Mouse (Mus musculus) cerebellum, adult 9-11 months (tissue): Measurements from ENCODE around the gene Mki67.

Experiments
- DNase-seq: peaks from one replicate; pipeline ENCODE4 v3.0.0; 2022

Mki67 gene

DNA sequence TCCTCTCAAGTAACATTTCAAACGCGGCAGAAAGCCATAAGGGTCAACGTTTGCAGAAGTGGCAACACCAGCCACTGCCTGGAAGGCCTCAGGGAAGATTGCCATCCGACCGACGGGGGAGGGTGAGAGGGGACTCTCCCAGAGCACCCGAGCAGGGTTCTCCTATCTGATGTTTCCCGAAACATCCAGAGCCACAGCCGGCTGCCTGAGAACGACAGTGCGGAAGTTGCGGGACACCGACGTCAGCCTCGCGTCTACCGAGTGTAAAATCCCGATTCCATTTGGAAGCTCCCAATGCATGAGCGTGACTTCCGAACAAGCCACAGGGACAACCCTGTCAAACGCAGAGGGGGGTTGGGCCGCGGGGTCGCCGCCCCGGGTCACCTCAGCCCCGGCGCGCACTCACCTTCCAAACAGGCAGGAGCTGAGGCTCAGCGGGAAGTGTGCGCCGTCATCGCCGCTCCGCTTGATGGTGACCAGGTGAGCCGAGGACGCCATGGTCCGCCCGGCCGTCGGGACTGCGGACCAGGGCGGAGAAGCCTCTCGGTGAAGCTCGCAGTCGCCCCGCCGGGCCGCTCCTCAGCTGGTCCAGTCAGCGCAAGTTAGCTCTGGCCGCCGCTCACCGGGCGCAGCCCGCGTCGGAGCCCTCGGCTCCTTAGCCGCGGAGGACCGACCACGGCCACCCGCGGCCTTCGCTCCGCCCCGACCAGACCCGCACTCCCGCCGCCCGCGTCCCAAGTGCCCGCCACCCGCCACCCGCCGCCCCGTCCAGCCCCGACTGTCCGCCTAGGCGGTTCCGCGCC is at the start of gene Mki67:
Gene Mki67 (minus strand): TSS at position 720 of the 803 bp plus-strand sequence.
- no peak for DNase-seq

DNA sequence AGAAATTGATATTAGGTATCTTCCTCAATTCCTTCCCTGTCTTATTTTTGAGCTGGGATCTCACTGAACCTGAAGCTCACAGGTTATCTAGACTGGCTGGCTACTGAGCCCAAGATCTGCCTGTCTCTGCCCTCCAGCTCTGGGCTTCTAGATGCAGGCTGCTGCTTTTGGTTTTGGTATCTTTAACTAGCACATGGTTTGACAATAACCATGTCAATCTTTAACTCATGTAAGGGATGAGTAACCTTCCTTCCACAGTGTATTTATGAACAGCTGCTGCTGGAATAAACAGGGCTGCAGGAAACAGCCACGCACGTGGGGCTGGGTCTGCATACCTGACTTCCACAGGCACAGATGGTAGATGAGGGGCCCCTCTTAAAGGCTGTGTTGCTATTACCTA is 47.1 kb upstream of the Mki67 start:
- no peak for DNase-seq

DNA sequence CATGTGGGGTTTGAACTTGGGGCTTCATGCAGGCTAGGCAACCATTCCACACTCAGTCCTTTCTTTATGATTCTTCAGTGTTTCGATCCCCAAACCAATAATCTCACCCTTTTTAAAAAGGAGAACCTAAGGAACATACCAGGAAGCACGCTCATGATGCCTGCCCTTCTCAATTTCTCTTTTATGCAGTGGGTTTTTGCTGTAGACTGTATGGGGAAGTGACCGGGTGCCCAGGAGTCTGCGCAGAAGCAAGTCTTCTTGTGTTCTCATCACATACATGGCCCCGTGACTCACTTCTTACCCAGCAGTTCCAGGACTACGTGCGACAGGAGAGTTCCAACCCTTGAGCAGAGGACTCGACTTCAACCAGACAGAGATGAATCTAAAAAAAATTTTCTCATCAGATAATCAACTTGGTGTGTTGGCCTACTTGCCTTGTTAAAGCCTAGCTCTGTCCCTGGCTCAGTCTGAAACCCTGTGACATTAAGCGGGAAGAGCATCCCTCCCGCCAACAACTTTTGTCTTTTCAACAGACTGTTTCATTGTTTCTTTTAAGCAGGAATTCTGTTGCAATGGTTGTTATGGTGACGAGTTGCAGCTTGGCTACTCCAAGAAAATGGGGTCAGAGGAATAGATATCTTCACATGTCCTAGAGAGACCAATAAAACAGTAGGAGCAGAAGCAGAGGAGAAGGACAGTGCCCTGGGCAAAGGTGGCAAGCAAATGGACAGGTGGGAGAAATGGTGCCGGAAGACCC is 42.8 kb upstream of the Mki67 start:
- no peak for DNase-seq

DNA sequence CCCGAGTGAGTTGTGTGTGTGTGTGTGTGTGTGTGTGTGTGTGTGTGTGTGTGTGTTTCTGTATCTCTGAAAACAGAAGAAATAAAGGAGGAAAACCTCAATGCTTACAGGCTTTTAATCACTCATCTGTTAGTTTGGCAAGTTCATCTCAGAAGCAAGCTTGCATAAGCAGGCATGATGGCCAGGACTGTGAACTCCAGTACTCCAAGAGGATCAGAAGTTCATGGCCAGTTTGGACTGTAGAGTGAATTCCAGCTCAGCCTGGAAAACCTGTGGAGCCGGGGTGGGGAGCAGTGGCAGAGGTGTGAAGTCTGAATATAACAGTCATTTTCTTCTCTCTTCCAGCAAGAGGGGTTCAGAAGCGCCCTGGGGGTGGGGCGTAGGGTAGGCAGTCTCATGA is 42.0 kb upstream of the Mki67 start:
- no peak for DNase-seq

DNA sequence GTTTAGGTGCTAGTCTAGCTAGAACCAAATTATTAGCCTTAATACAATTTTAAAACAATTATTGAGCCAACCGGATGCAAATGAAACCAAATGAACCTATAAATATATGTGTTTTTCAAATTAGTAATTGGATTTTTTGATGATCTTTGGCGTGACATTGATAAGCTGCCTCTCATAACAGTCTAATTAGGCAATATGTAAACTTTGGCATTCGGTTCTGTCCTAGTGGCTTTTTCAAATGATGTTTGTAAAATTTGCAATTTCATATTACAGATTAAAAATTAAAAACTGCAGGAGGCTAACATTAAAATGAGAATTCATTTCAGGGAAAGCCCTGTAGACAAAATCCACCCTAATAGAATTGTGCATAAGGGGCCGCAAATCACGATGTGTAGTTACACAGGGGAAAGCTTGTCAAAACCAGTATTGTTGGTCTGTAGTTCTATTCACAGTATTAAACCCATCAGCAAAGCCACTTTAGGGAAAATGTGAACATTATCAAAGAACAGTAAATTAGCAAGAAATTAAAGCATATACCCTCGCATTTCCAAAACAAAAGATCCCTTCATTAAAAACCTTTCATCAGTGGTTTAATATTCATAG is 40.9 kb upstream of the Mki67 start:
- DNase-seq = no peak

DNA sequence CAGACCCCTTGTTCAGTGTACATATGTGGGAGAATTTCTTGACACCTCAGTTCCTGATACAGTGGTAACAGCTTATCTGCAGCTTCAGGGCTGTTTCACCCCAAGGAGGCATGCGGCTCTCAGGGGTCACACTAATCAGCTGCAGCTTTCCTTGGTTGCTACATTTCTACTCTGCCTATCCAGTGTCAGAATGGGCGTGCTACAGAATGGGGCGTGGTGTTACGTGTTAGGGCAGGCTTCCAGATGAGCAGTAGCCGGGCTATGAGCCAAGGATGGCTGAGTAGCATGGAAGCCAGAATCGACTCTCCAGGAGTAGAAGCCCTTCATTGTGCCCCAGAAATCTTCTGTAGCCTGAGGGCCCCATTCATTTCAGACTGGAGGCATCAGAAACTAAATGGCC is 32.8 kb upstream of the Mki67 start:
- no peak for DNase-seq

DNA sequence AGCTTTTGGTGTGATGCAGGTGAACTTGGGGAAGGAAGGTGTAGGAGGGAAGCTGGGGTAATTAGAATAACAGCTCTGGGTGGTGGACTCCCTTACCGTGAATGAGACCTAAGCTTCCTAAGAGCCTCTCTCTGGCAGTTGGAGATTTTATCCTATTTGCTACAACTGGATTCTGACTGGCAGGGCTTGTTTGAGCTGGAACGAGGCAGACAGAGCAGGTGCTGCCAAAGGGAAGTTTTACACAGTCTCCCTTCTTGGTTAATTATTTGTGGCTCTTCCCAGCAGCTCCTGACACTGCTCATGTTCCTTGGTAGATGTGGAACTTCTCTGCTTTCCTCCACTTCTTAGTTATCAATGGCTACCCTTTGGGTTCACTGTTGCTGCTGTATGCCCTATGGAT is 30.9 kb upstream of the Mki67 start:
- no peak for DNase-seq

DNA sequence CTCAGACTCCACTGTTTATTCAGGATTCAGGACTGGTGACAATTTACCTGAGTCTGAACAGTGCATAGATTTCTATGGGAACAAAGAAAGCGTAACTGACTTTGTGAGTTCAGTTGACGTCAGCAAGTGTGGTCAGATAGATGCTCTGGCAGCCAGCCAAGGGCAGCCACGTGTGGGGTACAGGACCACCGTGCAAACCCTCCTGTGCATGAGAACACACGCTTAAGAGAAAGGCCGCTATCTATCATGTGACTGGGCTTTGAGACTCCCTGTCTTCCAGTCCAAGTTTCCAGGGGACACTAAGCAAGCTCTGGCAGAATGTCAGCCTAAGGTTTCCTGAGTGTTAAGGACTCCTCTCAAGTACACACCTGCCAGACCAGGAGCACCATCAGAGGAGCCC is 30.4 kb upstream of the Mki67 start:
- DNase-seq = no peak

DNA sequence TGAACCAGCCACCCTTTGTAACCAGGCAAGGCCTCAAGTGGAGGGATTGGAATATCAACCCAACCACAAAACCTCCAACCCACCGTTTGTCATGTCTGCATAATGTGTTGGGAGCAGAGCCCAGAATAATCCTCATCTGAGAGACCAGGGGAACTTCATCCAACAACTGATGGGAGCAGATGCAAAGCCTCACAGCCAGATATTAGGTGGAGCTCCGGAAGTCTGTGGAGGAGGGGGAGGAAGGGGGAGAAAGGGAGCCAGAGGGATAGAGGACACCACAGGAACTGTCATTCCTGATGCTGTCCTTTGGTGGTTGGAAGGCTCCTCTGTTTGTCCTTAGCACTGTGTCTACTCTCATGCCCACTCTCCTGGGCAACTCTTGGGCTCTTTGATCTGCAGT is 28.9 kb upstream of the Mki67 start:
- no peak for DNase-seq

DNA sequence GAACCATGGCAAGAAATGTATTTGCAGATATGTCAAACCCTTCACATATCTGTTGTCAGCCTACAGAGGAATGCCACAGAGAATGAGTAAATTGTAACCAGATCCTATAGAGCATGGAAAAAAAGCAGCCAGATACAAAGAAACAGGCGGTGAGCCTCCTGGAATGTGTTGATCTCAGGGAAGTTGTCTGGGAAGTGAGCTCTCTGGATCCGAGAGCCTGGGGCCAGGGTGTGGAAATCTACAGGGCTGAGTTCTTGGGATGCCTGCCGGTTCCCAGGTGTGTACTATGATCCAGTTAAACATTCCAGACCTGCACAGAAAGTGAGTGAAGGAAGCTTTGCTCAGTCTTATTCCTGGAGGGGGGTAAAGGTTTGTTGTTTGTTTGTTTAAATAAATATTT is 24.3 kb upstream of the Mki67 start:
- no peak for DNase-seq

DNA sequence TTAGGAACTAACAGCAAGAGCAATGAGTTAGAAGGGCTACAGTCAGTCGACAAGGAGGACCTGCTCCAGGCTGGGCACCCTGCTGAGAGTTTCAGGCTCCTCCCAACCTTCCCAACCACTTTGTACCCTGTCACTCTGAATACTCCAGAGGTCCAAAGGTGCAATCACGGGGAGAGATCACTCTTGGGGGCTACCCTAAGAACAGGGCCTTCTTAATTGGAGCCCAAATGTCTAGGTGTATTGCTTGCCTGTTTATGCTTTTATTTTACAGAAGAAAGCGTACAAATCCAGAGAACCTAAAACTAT is 20.4 kb upstream of the Mki67 start:
- DNase-seq = no peak

DNA sequence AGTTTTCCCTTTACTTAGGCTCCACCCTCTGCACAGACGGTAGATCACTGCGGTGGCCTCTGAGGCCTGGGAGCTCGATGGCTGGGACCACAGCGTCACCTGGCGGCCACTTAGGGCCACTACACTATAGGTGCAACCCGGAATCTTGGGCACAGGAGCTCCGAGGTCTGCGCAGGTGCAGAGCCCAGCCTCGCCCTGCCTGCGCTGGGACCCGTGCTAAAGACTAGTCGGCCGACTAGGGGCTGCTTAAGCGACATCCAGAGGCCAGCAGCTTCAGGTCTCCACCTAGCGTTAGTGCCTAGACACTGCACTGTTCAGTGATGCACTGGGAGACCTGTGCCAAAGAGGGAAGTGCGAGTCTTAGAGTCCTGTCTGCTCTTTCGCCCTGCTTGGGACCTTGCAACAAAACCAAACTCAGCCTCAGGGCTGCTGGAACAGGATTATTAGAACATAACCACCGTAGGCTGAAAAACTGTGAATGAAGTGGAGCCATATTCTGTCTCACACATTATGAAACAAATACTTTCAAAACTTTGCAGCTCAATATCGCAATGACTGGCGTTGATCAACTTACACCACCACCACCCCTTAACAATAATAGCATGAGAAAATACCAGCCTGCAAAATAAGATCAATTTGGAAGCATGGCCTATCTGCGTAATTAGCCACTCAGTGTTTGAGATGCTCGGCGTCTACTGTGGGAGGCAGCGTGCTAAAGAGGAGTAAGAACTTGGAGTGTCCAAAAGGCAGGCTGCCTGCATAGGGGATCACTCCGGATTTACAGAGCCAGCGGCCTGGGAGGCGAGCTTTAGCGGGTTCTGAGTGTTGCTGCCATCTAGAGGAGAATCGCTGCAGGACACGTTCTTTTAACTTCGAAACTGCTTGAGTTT is 19.8 kb upstream of the Mki67 start:
- peak; percentile 78 for DNase-seq

DNA sequence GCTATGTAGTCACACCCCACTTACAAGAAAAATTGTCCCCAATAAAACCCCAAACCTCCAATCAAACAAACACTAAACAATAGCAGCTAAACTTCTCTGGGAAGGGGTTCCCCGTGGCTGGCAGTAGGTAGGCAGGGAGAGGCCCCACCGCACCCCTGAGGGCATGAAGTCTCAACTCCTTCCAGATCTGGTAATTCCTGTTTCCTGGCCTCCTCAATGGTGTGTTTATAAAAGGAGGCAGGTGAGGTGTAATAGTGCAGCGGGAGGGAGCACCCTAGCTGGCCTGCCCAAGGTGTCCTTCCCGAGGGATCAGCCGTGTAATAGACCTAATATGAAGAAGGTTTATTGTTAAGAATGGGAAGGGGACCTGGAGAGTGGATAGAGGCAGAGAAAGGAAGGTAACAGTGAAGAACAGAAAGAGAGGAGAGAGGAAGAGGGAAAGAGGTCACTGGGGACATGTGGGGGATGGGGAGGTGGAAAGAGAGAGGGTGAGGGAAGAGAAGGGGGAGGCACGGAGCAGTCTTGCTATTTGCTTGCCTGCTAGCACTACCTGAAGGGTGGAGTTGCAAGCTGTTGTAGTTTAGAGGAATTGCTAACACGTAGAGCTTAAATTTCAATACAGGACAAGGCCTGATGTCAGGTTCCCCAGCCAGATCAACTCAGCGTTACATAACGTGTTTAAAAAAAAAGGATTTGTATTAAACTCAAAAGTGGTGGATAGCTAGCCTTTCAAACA is 18.9 kb upstream of the Mki67 start:
- no peak for DNase-seq

DNA sequence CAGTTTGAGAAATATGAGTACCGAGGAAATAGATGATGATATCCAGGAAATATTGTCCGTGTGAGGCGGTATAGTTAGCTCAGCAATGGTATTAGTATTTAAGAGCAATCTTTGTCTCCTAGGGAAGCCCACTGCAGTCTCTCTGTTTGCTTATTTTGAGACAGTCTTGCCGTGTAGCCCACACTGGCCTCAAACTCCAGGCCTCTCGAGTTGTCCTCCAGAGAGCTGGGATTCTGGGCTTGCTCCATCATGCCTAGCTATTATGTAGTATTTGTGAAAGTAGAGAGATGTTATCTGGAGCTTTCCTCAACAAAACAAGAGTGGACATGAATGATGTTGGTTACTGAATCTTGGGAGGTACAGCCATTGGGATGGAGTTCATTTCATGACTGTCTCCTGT is 18.2 kb upstream of the Mki67 start:
- DNase-seq = no peak

DNA sequence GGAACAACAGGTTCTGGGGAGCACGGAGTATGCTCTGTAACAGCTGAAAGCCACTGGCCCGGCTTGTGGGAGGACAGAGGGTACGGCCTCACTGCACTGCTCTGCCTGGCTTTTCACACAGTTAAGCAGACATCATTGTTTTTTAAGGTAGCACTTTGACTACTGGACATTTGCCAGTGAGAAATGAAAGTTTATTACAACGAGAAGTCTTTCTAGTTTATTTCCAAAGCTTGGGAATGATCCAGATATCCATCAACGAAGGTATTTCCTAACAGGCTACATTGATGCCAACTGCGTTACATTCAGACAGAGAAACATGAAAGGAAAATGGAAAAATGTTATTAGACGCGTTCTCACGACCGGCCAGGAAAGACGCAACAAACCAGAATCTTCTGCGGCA is 11.9 kb upstream of the Mki67 start:
- no peak for DNase-seq

DNA sequence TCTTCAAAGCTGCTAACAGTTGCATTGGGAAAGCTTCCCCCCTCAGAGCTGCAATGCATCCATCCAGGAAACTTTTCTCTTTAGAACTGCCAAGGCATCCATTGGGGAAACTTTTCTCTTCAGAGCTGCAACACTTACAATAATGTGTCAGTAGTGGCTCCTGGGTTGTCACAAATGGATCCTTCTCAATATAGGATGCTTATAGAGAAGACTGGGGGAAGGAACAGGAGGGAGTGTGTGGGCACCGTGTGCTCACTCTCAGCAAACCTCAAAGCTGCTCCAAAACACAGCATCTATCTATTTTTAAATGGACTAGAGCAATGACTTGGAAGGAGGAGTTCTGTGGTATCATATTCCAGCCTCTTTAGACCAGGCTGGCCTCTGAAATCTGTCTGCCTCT is 10.5 kb upstream of the Mki67 start:
- DNase-seq = no peak

DNA sequence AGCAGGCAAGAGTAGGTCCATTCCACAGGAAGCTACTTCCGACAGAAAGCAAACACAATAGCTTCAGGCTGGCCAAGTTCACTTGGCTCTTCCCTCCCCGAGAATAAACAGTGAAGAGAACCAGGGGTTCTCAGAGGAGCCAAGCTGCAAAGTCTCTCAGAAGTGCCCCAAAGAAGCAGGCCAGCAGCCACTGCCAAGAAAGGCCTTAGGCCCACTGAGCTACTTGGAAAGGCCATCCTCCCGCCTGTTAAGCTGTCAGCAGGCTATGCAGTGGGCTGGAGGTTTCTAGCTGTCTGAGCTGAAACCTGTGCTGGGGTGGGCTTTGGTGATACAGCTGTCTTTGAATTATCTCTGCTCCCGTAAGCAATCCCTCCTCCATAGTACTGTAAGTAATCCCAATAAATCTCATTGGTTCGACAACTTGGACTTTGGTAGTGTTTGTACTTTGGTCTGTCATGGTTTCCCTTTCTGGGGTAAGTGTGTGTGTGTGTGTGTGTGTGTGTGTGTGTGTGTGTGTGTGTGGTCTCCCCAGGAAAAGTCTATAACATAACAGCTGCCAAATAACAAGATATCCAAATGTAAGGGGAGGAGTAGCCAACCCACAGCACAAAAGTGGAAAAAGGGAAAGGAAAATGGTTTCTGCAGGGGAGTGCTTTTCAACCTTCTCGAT is 7.6 kb upstream of the Mki67 start:
- no peak for DNase-seq

DNA sequence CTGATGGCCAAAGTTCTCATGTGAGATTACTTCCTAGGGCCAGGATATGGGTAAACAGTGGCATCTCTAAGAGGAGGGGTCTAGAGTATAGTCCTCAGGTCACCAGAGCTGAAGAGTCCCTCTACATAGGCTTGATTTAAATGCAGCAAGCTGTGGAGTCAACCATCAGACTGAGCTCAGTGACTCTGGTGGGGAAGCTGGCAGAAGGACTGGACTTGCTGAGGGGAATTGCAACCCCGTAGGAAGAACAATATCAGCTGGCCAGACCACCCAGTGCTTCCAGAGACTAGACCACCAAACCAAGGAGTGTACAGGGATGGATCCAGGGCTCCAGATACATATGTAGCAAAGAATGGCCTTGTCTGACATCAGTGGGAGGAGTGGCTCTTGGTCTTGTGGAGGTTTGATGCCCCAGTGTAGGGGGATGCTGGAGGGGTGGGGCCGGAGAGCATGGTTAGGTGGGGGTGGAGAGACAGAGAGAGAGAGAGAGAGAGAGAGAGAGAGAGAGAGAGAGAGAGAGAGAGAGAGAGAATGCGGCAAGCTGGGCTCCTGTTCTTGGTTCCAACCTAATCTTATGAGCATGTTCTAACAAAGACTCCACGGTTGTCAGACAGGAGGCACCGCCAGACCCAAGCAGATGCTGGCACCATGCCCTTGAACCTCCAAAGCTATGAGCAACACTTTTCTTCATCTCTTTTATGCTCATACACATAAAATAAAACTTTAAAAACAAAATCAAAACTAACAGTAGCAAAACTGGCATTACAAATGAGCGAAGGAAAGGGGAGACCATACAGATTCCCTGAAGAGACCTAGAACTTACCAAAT is 6.1 kb upstream of the Mki67 start:
- DNase-seq = no peak

DNA sequence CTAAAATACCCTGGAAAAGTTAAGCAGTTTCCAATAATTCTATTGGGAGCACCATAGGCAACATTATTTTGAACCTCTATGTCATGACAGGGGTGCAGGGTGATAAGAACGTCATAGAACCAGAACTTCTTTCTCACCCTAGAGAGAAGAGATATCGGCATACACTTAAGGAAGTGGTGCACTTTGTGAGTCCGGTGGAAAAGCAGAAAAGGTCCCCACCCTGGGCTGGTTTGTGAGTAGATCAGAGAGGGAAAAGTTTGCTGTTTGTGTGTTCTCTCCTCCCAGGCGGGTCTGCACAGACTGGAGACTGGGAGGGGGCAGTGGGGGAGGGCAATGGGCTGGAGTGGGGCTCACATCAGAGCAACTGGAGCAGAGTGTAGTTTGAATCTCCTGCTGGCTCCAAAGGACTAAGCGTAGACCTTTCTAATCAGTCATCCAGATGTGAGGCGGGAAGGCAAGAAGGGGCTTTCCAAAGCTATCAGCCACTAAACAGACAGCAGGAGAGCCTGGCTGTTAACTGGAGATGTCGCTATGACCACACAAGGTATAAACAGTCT is 5.4 kb upstream of the Mki67 start:
- DNase-seq = no peak

DNA sequence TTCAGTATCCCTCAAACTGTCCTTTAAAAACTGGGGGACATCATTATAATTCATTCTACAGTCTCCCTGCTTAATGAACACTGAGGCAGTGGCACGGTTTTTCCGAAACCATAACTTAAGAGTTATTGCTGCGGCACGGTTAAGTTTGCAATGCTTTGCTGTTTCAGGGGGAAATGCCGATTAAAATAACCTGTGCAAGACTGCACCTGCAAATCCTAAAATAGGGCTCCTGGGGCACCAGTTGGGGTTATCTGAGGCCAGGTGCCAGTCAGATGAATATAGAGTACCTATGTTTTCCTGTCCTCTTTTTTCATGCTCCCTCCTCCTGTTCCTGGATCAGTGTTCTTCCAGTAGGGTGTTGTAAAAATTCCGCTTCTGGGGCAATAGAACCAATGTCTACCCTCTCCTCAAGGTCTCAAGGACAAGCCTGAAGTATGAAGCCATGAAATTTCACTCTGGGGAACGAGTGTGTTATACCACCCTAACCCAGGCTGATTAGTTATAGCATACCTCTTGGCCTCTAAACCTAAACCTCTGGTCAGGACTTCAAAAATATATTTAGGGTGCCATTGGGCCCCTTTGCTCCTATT is 902 bp upstream of the Mki67 start:
- DNase-seq = no peak
